Mouse (Mus musculus): ENCODE results near the gene Mymx. TPM values are rescaled to one million over a fixed set of nuclear protein-coding genes. Genes with fewer than 3 reads are reported as not detected.

Mymx gene
- polyA plus RNA-seq (2012; rRNA removed) (53.5 and 60.7 TPM in 2 replicates), polyA plus RNA-seq (2014; fragmentation: Nextera tagmentation; extraction: Ambion mirVana) (27.2 and 37.8 TPM in 2 replicates)

DNA sequence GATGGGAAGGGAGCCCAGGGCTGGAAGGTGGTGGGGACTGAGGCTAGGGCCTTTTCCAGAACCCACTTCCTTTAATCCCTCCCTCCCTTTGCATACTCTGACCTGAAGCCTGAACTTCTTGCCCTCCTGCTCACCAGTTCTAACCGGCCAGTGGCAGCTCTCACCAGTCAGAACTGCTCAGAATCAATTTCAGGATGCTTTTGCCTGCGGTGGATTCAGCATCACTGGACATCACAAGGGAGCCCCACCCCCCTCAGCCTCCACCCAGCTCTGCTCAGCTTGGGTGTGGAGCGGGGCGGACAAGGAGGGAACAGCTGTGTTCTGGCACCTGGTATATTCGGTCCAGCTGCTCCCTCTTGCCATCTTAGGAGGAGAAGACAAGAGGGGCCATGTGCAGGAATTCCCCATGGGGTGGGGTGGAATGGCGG, at the start of gene Mymx:
Mymx (minus strand) TSS at position 226 of the 428 bp plus-strand sequence.
- H3K4me2 ChIP-seq (replicated peaks; ENCODE audit: low read depth, low read length, severe bottlenecking), result no peak within 1 kb of the TSS
- DNase-seq (ENCODE audit: low spot score) (no peak), ATAC-seq (ENCODE audit: low FRiP score, low read depth) (peak; percentile 57)
- H3K9ac ChIP-seq (ENCODE audit: low read depth, low read length, severe bottlenecking), result 0 out of 2 replicates have a peak within 1 kb of the TSS, but pooled peaks have one; percentile 25
- H3K27me3 ChIP-seq (ENCODE audit: control insufficient read depth, insufficient read depth, low read length), result 0 out of 2 replicates have a peak, but pooled peaks cover 18% of the 10 kb centered on the region
- no peak for TF ChIP-seq POLR2A (IDR thresholded peaks at IDR 0.05; ENCODE audit: borderline replicate concordance, extremely low read depth, insufficient read depth, insufficient read length)
- H3K36me3 ChIP-seq (ENCODE audit: control insufficient read depth, insufficient read depth, low read length), result no peaks in the 10 kb centered on the region
- 26% methylated on average over 6 of the region's 6 CpGs for WGBS
- 0 out of 2 replicates have a peak within 1 kb of the TSS, but pooled peaks have one; percentile 4 for H3K4me3 ChIP-seq (replicated peaks; ENCODE audit: low read length)
- H3K27ac ChIP-seq (replicated peaks; ENCODE audit: low read depth, low read length), result no peak within 1 kb of the TSS; the same call in 1 of the 2 replicates
- peaks cover 4% of the 10 kb centered on the region for H3K4me1 ChIP-seq (ENCODE audit: control insufficient read depth, insufficient read depth, low read length)
- no peaks in the 10 kb centered on the region for H3K9me3 ChIP-seq (ENCODE audit: control insufficient read depth, low read length)

DNA sequence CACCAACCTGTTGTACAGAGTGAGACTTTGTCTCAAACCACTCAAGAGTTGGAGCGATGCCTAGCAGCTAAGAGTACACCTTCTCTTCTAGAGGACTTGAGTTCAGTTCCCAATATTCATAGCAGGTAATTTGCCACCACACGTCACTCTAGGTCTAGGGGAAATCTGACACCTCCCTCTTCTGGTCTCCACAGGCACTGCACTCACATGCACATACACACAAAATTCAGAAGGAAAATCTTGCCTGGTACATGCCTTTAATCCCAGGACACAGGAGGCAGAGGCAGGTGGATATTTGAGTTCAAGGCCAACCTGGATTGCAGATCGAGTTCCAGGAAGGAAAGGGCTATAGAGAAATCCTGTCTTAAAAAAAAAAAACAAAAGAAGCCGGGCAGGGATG, 42.3 kb upstream of the Mymx start:
- H3K27me3 ChIP-seq (ENCODE audit: control insufficient read depth, insufficient read depth, low read length), result no peaks in the 10 kb centered on the region

DNA sequence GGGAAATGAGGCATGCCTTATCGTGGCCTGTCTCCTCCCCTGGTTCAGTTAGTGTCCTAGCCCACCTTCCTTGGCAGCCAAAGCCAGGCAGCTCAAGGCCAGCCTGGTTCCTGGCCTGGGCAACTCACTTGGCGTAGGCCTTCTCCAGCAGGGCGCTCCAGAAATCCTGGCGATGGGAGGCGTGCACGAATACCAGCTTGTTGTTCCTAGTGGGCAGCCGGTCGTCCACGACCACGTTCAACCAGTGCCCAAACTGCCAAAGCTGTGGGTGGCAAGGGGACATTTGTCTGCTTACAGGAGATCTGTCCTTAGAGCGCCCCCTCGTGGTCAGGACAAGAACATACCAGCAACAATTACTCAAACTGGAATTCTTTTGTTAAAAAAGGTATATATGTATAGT, 40.8 kb upstream of the Mymx start:
- H3K9ac ChIP-seq (ENCODE audit: low read depth, low read length, severe bottlenecking), result no peak overlapping the region
- no peak overlapping the region for H3K4me2 ChIP-seq (replicated peaks; ENCODE audit: low read depth, low read length, severe bottlenecking)
- DNase-seq (ENCODE audit: low spot score) (peak; percentile 42), ATAC-seq (ENCODE audit: low FRiP score, low read depth) (no peak)
- H3K4me1 ChIP-seq (ENCODE audit: control insufficient read depth, insufficient read depth, low read length), result no peaks in the 10 kb centered on the region
- no peaks in the 10 kb centered on the region for H3K9me3 ChIP-seq (ENCODE audit: control insufficient read depth, low read length)
- no peaks in the 10 kb centered on the region for H3K36me3 ChIP-seq (ENCODE audit: control insufficient read depth, insufficient read depth, low read length)
- TF ChIP-seq POLR2A (IDR thresholded peaks at IDR 0.05; ENCODE audit: borderline replicate concordance, extremely low read depth, insufficient read depth, insufficient read length), result no peak
- H3K27me3 ChIP-seq (ENCODE audit: control insufficient read depth, insufficient read depth, low read length), result no peaks in the 10 kb centered on the region
- H3K27ac ChIP-seq (replicated peaks; ENCODE audit: low read depth, low read length), result no peak overlapping the region
- H3K4me3 ChIP-seq (replicated peaks; ENCODE audit: low read length), result no peak overlapping the region
- WGBS, result 28% methylated on average over 12 of the region's 12 CpGs

More for the DNA sequence above, 42.3 kb upstream of the Mymx start:
- Histone ChIP-seq H3K27ac (replicated peaks; ENCODE audit: low read depth, low read length) (no peak overlapping the region), H3K4me2 (replicated peaks; ENCODE audit: low read depth, low read length, severe bottlenecking) (no peak overlapping the region), H3K9me3 (ENCODE audit: control insufficient read depth, low read length) (no peaks in the 10 kb centered on the region), H3K36me3 (ENCODE audit: control insufficient read depth, insufficient read depth, low read length) (no peaks in the 10 kb centered on the region), H3K4me3 (replicated peaks; ENCODE audit: low read length) (no peak overlapping the region), H3K4me1 (ENCODE audit: control insufficient read depth, insufficient read depth, low read length) (no peaks in the 10 kb centered on the region), H3K9ac (ENCODE audit: low read depth, low read length, severe bottlenecking) (no peak overlapping the region)
- TF ChIP-seq POLR2A (IDR thresholded peaks at IDR 0.05; ENCODE audit: borderline replicate concordance, extremely low read depth, insufficient read depth, insufficient read length), result no peak
- WGBS, result 90% methylated on average over 4 of the region's 4 CpGs
- DNase-seq (ENCODE audit: low spot score) (no peak), ATAC-seq (ENCODE audit: low FRiP score, low read depth) (no peak)

DNA sequence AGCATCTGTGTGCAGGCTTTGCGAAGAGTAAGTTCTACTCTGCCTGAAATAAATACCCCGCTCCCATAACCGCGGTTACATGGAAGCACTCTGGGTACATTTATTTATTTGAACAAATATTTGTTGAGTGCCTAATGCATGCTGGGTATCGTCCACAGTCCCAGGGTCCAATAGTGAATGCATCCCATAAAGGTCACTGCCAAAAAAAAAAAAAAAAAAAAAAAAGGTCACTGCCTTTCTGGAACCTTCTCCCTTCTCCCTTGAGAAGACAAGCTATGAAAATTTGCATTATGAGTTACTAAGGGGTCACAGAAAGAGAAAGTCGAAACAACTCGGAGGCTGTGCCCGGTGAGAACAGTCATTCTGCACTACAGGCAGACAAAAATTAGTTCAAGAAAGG, 40.1 kb upstream of the Mymx start:
- Histone ChIP-seq H3K9me3 (ENCODE audit: control insufficient read depth, low read length) (no peaks in the 10 kb centered on the region), H3K27me3 (ENCODE audit: control insufficient read depth, insufficient read depth, low read length) (no peaks in the 10 kb centered on the region), H3K4me1 (ENCODE audit: control insufficient read depth, insufficient read depth, low read length) (no peaks in the 10 kb centered on the region), H3K27ac (replicated peaks; ENCODE audit: low read depth, low read length) (no peak overlapping the region), H3K9ac (ENCODE audit: low read depth, low read length, severe bottlenecking) (no peak overlapping the region), H3K4me3 (replicated peaks; ENCODE audit: low read length) (no peak overlapping the region), H3K36me3 (ENCODE audit: control insufficient read depth, insufficient read depth, low read length) (no peaks in the 10 kb centered on the region), H3K4me2 (replicated peaks; ENCODE audit: low read depth, low read length, severe bottlenecking) (no peak overlapping the region)
- ATAC-seq (ENCODE audit: low FRiP score, low read depth), result no peak
- DNase-seq (ENCODE audit: low spot score), result no peak
- TF ChIP-seq POLR2A (IDR thresholded peaks at IDR 0.05; ENCODE audit: borderline replicate concordance, extremely low read depth, insufficient read depth, insufficient read length), result no peak
- 90% methylated on average over 8 of the region's 8 CpGs for WGBS

DNA sequence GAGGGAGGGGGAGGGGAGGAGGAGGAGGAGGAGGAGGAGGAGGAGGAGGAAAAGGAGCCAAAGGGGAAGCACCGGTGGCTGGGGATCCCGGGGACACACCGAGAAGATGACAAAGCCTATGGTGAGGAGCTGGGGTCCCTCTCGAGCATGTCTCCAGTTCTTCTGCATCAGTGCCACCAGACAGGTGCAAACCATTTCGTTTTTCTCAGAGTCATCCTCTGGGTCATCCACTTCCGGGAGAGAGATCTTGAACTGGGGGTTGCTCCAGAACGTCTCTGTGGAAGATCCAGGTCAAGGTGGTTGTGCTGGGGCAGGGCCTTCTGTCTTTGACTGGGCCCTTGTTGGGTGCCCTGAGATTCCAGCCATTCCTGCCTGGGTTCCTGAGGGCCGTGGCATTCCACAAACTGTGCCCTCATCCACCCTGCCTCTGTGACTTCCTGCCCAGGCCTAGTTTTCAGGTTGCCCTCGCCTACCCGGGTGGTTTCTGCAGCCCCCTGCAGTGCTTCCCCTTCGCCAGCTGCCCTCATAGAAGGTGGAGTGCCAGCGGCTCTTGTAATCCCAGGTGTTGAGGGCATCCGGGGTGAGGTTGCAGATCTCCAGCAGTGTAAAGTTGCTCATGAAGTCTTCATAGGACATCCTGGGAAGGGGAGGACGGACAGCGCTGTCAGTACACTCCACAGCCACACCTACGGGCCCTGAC, 36.8 kb upstream of the Mymx start:
- no peak overlapping the region for H3K4me2 ChIP-seq (replicated peaks; ENCODE audit: low read depth, low read length, severe bottlenecking)
- H3K9ac ChIP-seq (ENCODE audit: low read depth, low read length, severe bottlenecking), result no peak overlapping the region
- H3K9me3 ChIP-seq (ENCODE audit: control insufficient read depth, low read length), result no peaks in the 10 kb centered on the region
- H3K4me1 ChIP-seq (ENCODE audit: control insufficient read depth, insufficient read depth, low read length), result no peaks in the 10 kb centered on the region
- H3K27ac ChIP-seq (replicated peaks; ENCODE audit: low read depth, low read length), result no peak overlapping the region
- no peak overlapping the region for H3K4me3 ChIP-seq (replicated peaks; ENCODE audit: low read length)
- 73% methylated on average over 15 of the region's 16 CpGs for WGBS
- no peak for TF ChIP-seq POLR2A (IDR thresholded peaks at IDR 0.05; ENCODE audit: borderline replicate concordance, extremely low read depth, insufficient read depth, insufficient read length)
- DNase-seq (ENCODE audit: low spot score) (no peak), ATAC-seq (ENCODE audit: low FRiP score, low read depth) (no peak)
- H3K36me3 ChIP-seq (ENCODE audit: control insufficient read depth, insufficient read depth, low read length), result no peaks in the 10 kb centered on the region
- no peaks in the 10 kb centered on the region for H3K27me3 ChIP-seq (ENCODE audit: control insufficient read depth, insufficient read depth, low read length)
